Comparison of ENCODE assay signal across 8 mouse cellular contexts in the genomic region with DNA sequence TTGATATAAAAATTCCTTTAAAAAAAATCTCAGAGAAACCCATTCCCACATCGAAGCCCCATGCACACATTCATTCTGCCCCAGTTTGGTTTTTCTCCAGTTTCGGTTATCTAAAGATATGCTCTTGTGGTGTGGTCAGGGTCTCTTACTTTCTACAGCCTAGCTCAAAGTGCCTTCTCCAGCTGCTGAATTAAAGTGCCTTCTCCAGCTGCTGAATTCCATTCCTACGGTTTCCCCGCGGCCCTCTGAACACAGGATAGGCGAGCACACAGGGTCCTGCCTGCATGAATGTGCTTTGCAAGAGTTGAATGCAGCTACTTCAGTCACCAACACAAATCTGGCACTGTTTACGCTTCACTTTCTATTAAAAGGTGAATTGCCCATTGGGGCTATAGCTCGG. TPM values are rescaled to one million over a fixed set of nuclear protein-coding genes. Genes with fewer than 3 reads are reported as not detected.
DNase-seq lines count a peak whose midpoint lies in the region; ATAC-seq and TF ChIP-seq lines count a peak whose summit lies in the region.

No protein-coding gene starts in this region.

- intact Hi-C loops in gastrocnemius, adult 2 months (cut with DNase I), result loop anchor here (2.0 to 10.0 kb wide), 3 partner anchors 123 to 299 kb away; no protein-coding TSS in a partner anchor
- intact Hi-C loops in left cerebral cortex, postnatal 10 days (cut with DNase I), result loop anchor here (5.0 to 10.0 kb wide), 2 partner anchors 135 to 293 kb away; no protein-coding TSS in a partner anchor

- TF ChIP-seq CTCF in gastrocnemius, adult 2 months (IDR thresholded peaks at IDR 0.05), result no peak
- TF ChIP-seq CTCF in liver, postnatal 0 days (IDR thresholded peaks at IDR 0.05; ENCODE audit: low read depth), result no peak

- peak overlapping the region; percentile 98; the same call in 1 of the 2 replicates for H3K4me2 ChIP-seq in neural tube, embryonic 11.5 days (ENCODE audit: low read depth)
- peak overlapping the region; percentile 93; the same call in 1 of the 2 replicates for H3K4me2 ChIP-seq in liver, postnatal 0 days (ENCODE audit: low read depth, low read length)

- TF ChIP-seq EP300 in liver, postnatal 0 days (IDR thresholded peaks at IDR 0.05; ENCODE audit: low read depth), result no peak

- no peaks in the 10 kb centered on the region for H3K36me3 ChIP-seq in neural tube, embryonic 11.5 days (ENCODE audit: control insufficient read depth, insufficient read depth, low read length)
- H3K36me3 ChIP-seq in liver, postnatal 0 days (replicated peaks; ENCODE audit: insufficient read depth, low read length), result no peaks in the 10 kb centered on the region

- peak overlapping the region; percentile 99 for H3K4me3 ChIP-seq in gastrocnemius, adult 2 months
- peak overlapping the region; percentile 73; the same call in 1 of the 2 replicates for H3K4me3 ChIP-seq in neural tube, embryonic 11.5 days (ENCODE audit: low read depth, low read length)
- no peak overlapping the region for H3K4me3 ChIP-seq in liver, postnatal 0 days (ENCODE audit: low read depth, low read length)

- H3K9ac ChIP-seq in neural tube, embryonic 11.5 days (ENCODE audit: low read length), result no peak overlapping the region
- H3K9ac ChIP-seq in liver, postnatal 0 days (replicated peaks), result no peak overlapping the region

- H3K27ac ChIP-seq in gastrocnemius, adult 2 months, result peak overlapping the region; percentile 39; the same call in 1 of the 2 replicates
- no peak overlapping the region for H3K27ac ChIP-seq in neural tube, embryonic 11.5 days (ENCODE audit: low read depth, low read length)
- no peak overlapping the region for H3K27ac ChIP-seq in liver, postnatal 0 days (ENCODE audit: low read depth)

- no peak for ATAC-seq in neural tube, embryonic 11.5 days (ENCODE audit: insufficient read depth, low FRiP score, low TSS enrichment)
- no peak for ATAC-seq in liver, postnatal 0 days
- ATAC-seq in cerebellum, adult (ENCODE audit: insufficient number of reproducible peaks, low FRiP score, low TSS enrichment), result no peak

- 40% methylated on average over 8 of the region's 8 CpGs for WGBS in neural tube, embryonic 11.5 days
- WGBS in liver, postnatal 0 days (ENCODE audit: insufficient replicate concordance), result 56% methylated on average over 8 of the region's 8 CpGs

- H3K4me1 ChIP-seq in neural tube, embryonic 11.5 days (ENCODE audit: control insufficient read depth, insufficient read depth, low read length), result peaks cover 3% of the 10 kb centered on the region; the same call in 1 of the 2 replicates
- H3K4me1 ChIP-seq in liver, postnatal 0 days (ENCODE audit: insufficient read depth), result peaks cover 7% of the 10 kb centered on the region

- H3K27me3 ChIP-seq in neural tube, embryonic 11.5 days (ENCODE audit: control insufficient read depth, insufficient read depth, low read length), result peaks cover 6% of the 10 kb centered on the region; the same call in 1 of the 2 replicates
- H3K27me3 ChIP-seq in liver, postnatal 0 days (ENCODE audit: insufficient read depth, low read length), result peaks cover 6% of the 10 kb centered on the region; the same call in 1 of the 2 replicates

- DNase-seq in gastrocnemius, adult 2 months, result no peak
- DNase-seq in gastrocnemius, postnatal 10 days, result no peak
- no peak for DNase-seq in neural tube, embryonic 11.5 days (ENCODE audit: low spot score)
- no peak for DNase-seq in neural tube, embryonic 10.5 days (ENCODE audit: extremely low spot score, low spot score)
- DNase-seq in liver, postnatal 0 days, result no peak
- no peak for DNase-seq in left cerebral cortex, postnatal 10 days (ENCODE audit: extremely low spot score in 1 of 2, low spot score in 2 of 2)
- DNase-seq in adrenal gland, postnatal 14 days, result no peak

- H3K9me3 ChIP-seq in neural tube, embryonic 11.5 days (ENCODE audit: control insufficient read depth, low read length), result no peaks in the 10 kb centered on the region
- no peaks in the 10 kb centered on the region for H3K9me3 ChIP-seq in liver, postnatal 0 days (ENCODE audit: low read length)

RNA-seq across cellular contexts. Expression of gene Tgfbr3, which starts 0.6 kb away (rescaled TPM):
- total RNA-seq in gastrocnemius, adult 2 months (2021), result 10 to 100 TPM; 20.5 to 22.9 TPM
- 10 to 100 TPM; 37.3 to 42.6 TPM for total RNA-seq in gastrocnemius, postnatal 10 days (2021)
- polyA plus RNA-seq in neural tube, embryonic 11.5 days (2014; fragmentation: Nextera tagmentation; extraction: Ambion mirVana), result 8.2 and 8.6 TPM in 2 replicates
- 3.8 and 4.4 TPM in 2 replicates for polyA plus RNA-seq in liver, postnatal 0 days (2015; fragmentation: Nextera tagmentation; extraction: Ambion mirVana)
- 1 to 10 TPM; 7.2 to 7.7 TPM for total RNA-seq in left cerebral cortex, postnatal 10 days (2021)
- 144 and 161 TPM in 2 replicates for total RNA-seq in adrenal gland, postnatal 14 days (2021)

RNA-seq across cellular contexts. Expression of gene Brdt, which starts 41.0 kb away (rescaled TPM):
- 1 to 10 TPM; 2.1 to 2.3 TPM for total RNA-seq in gastrocnemius, adult 2 months (2021)
- total RNA-seq in gastrocnemius, postnatal 10 days (2021), result 1 to 10 TPM; 4.3 to 4.4 TPM
- 1.8 and 2.9 TPM in 2 replicates for polyA plus RNA-seq in neural tube, embryonic 11.5 days (2014; fragmentation: Nextera tagmentation; extraction: Ambion mirVana)
- polyA plus RNA-seq in liver, postnatal 0 days (2015; fragmentation: Nextera tagmentation; extraction: Ambion mirVana), result 0.29 and 0.44 TPM in 2 replicates
- total RNA-seq in left cerebral cortex, postnatal 10 days (2021), result 10 to 100 TPM; 11.4 to 11.9 TPM
- total RNA-seq in adrenal gland, postnatal 14 days (2021), result 3.5 and 4.5 TPM in 2 replicates
